In genomic region chr15:92973651-92974229, GRCm38 (mm10) we compare ENCODE assay signal across 15 mouse cellular contexts.
DNase-seq lines count a peak whose midpoint lies in the region; ATAC-seq lines count a peak whose summit lies in the region.
"Had no signal": no experiment of that assay in that cellular context is flagged by ENCODE, and none has a peak within 500 bp of the region (broad histone marks: within the 10 kb centered on the region; RNA-seq: fewer than 3 reads in every experiment).

No protein-coding gene starts in this region.

- no peaks in the 10 kb centered on the region for H3K27me3 ChIP-seq in intestine, embryonic 14.5 days (replicated peaks; ENCODE audit: control insufficient read depth, insufficient read depth, low read length)
- H3K27me3 ChIP-seq in intestine, embryonic 16.5 days (replicated peaks; ENCODE audit: control insufficient read depth, insufficient read depth, low read length) = no peaks in the 10 kb centered on the region
- no peaks in the 10 kb centered on the region for H3K27me3 ChIP-seq in midbrain, embryonic 15.5 days (replicated peaks)
- H3K27me3 ChIP-seq: heart, embryonic 13.5 days had no signal

- no peaks in the 10 kb centered on the region for H3K4me1 ChIP-seq in intestine, embryonic 14.5 days (replicated peaks; ENCODE audit: control insufficient read depth, insufficient read depth, low read length)
- no peaks in the 10 kb centered on the region for H3K4me1 ChIP-seq in intestine, embryonic 16.5 days (ENCODE audit: control insufficient read depth, insufficient read depth, low read length)
- H3K4me1 ChIP-seq in midbrain, embryonic 15.5 days = peaks cover 7% of the 10 kb centered on the region
- H3K4me1 ChIP-seq: heart, embryonic 13.5 days had no signal

- H3K4me2 ChIP-seq in intestine, embryonic 14.5 days (ENCODE audit: low read length) = no peak overlapping the region
- no peak overlapping the region for H3K4me2 ChIP-seq in intestine, embryonic 16.5 days (ENCODE audit: low read depth, low read length)
- H3K4me2 ChIP-seq in midbrain, embryonic 15.5 days = no peak overlapping the region
- H3K4me2 ChIP-seq: heart, embryonic 13.5 days had no signal

- peak; percentile 42 to 46 for DNase-seq in cerebellum, postnatal 10 days
- no peak for DNase-seq in cerebellum, adult 9-11 months
- DNase-seq in intestine, embryonic 14.5 days (ENCODE audit: low spot score) = peak; percentile 70
- peak; percentile 43 to 54 for DNase-seq in right cerebral cortex, postnatal 10 days (ENCODE audit: low spot score in 2 of 2)
- no peak for DNase-seq in right cerebral cortex, postnatal 25 days
- DNase-seq in thymus, postnatal 36 days = no peak
- DNase-seq: adrenal gland, postnatal 14 days; cerebellum, postnatal 25 days; heart, postnatal 4 days; kidney, adult 8-10 months; lung, adult 18-20 months had no signal

- H3K36me3 ChIP-seq in intestine, embryonic 14.5 days (ENCODE audit: control insufficient read depth, insufficient read depth, low read length) = no peaks in the 10 kb centered on the region
- H3K36me3 ChIP-seq in intestine, embryonic 16.5 days (ENCODE audit: control insufficient read depth, insufficient read depth, low read length) = no peaks in the 10 kb centered on the region
- no peaks in the 10 kb centered on the region for H3K36me3 ChIP-seq in midbrain, embryonic 15.5 days (replicated peaks)
- H3K36me3 ChIP-seq: heart, embryonic 13.5 days had no signal

- H3K9ac ChIP-seq in intestine, embryonic 14.5 days (ENCODE audit: low read length) = no peak overlapping the region
- no peak overlapping the region for H3K9ac ChIP-seq in intestine, embryonic 16.5 days (ENCODE audit: low read depth, low read length)
- H3K9ac ChIP-seq in midbrain, embryonic 15.5 days = no peak overlapping the region
- H3K9ac ChIP-seq: heart, embryonic 13.5 days had no signal

- no peak overlapping the region for H3K4me3 ChIP-seq in intestine, embryonic 14.5 days (ENCODE audit: low read depth, low read length)
- no peak overlapping the region for H3K4me3 ChIP-seq in intestine, embryonic 16.5 days (ENCODE audit: low read length)
- H3K4me3 ChIP-seq in midbrain, embryonic 15.5 days = no peak overlapping the region
- H3K4me3 ChIP-seq: heart, embryonic 13.5 days had no signal

- no peak overlapping the region for H3K27ac ChIP-seq in intestine, embryonic 14.5 days (ENCODE audit: low read depth)
- no peak overlapping the region for H3K27ac ChIP-seq in intestine, embryonic 16.5 days (ENCODE audit: low read length)
- H3K27ac ChIP-seq in midbrain, embryonic 15.5 days = peak overlapping the region; percentile 72
- H3K27ac ChIP-seq: heart, embryonic 13.5 days; macrophage had no signal

- ATAC-seq in intestine, embryonic 14.5 days (replicated peaks; ENCODE audit: low FRiP score, low TSS enrichment, low read depth) = peak; percentile 72; the same call in 1 of the 2 replicates
- ATAC-seq in intestine, embryonic 16.5 days = no peak; the same call in 1 of the 2 replicates
- ATAC-seq in midbrain, embryonic 15.5 days (replicated peaks) = peak; percentile 69

- WGBS in intestine, embryonic 14.5 days = 44% methylated on average over 9 of the region's 9 CpGs
- WGBS in intestine, embryonic 16.5 days = 54% methylated on average over 9 of the region's 9 CpGs
- WGBS in midbrain, embryonic 15.5 days = 44% methylated on average over 9 of the region's 9 CpGs

- no peaks in the 10 kb centered on the region for H3K9me3 ChIP-seq in intestine, embryonic 14.5 days (ENCODE audit: control insufficient read depth, low read length)
- H3K9me3 ChIP-seq in intestine, embryonic 16.5 days (ENCODE audit: control insufficient read depth, low read length) = no peaks in the 10 kb centered on the region
- H3K9me3 ChIP-seq in midbrain, embryonic 15.5 days = no peaks in the 10 kb centered on the region
- H3K9me3 ChIP-seq: heart, embryonic 13.5 days had no signal

Comparison
In these comparisons a context has a peak if more than half of its experiments do, and no peak if none do; other contexts are left out.
1. DNase-seq: peak in cerebellum, postnatal 10 days (2 of 2), intestine, embryonic 14.5 days (single experiment) and right cerebral cortex, postnatal 10 days (2 of 2); none in cerebellum, adult 9-11 months (single experiment), right cerebral cortex, postnatal 25 days (single experiment) and thymus, postnatal 36 days (0 of 2).